Mouse (Mus musculus) C2C12 (cell line): ENCODE results near the gene Nhlrc3.

ENCODE experiments used
- CEBPB ChIP-seq: IDR thresholded peaks from one replicate; pipeline ENCODE4 v1.6.1; 2011; ENCODE audit warnings: low read depth, mild to moderate bottlenecking, control low read depth, moderate library complexity
- CTCF ChIP-seq: IDR thresholded peaks from one replicate; pipeline ENCODE4 v1.5.1; 2011; ENCODE audit not compliant: control insufficient read depth, insufficient read depth, insufficient read length
- FOSL1 ChIP-seq: IDR thresholded peaks from one replicate; pipeline ENCODE4 v1.8.0; 2011; ENCODE audit warnings: mild to moderate bottlenecking, low read length; ENCODE audit not compliant: poor library complexity, insufficient read depth, severe bottlenecking
- MAX ChIP-seq: IDR thresholded peaks from one replicate; pipeline ENCODE4 v1.6.1; 2011; ENCODE audit warnings: mild to moderate bottlenecking, control low read depth
- MYOD1 ChIP-seq: IDR thresholded peaks from one replicate; pipeline ENCODE4 v1.6.1; 2011; ENCODE audit warnings: low read depth; ENCODE audit not compliant: control insufficient read depth, insufficient read length
- MYOG ChIP-seq: IDR thresholded peaks from one replicate; pipeline ENCODE4 v1.6.1; 2011; ENCODE audit not compliant: control insufficient read depth, insufficient read length; ENCODE audit errors: extremely low read depth
- USF1 ChIP-seq: IDR thresholded peaks from one replicate; pipeline ENCODE4 v1.6.1; 2011; ENCODE audit warnings: low read depth, mild to moderate bottlenecking, control low read depth, moderate library complexity

DNA sequence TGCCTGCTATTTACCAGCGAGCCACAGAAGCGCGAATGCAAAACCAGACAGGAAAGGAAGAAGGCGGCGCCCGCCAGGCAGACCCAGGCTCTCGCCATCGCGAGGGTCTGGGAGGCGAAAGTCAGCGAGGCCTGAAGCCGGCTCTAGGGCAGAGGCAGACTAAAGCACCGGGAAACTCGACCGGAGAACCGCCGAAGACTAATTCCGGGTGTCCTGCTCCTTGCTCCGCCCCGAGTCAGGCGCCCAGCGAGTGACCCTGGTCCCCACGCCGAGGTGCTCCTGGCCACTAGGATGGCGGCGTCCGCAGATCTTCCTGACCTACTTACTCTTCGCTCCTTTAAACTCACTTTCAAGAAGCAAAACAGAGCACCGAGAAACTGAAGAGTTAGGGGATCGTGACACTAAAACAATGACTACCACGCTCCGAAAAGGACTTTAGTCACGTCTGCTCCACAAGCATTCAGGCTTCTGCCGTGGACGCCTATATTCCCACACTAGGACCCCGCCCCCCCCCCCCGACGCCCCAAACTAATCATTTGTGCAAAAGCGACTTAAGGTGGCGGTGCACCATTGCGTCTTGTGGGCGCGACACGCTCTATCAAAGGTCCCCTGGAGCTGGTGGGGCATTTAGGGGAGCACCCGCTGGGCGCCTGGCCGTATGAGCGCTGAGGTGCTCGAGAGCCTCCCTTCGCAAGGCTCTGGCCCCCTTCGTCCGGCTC lies at the start of gene Nhlrc3, which contains the start of gene Proser1:
- no peak for TF ChIP-seq CTCF
- peak; percentile 99 for TF ChIP-seq MAX
- TF ChIP-seq USF1 = no peak
- no peak for TF ChIP-seq CEBPB
- no peak for TF ChIP-seq MYOG
- no peak for TF ChIP-seq MYOD1
- no peak for TF ChIP-seq FOSL1
